Mouse (Mus musculus): ENCODE data around the gene Gm44503.

GRCm38 (mm10) chr9:72996806-72997205 is 38.2 kb downstream of the Gm44503 start:
- no peak for TF ChIP-seq CTCF (IDR thresholded peaks at IDR 0.05 in 2 of 3, conservative IDR thresholded peaks at IDR 0.05 in 1 of 3; ENCODE audit: control insufficient read depth in 1 of 3, insufficient read depth in 1 of 3, low read depth in 2 of 3, low read length in 3 of 3, poor library complexity in 1 of 3, severe bottlenecking in 1 of 3)
- no peak for TF ChIP-seq ETS1 (IDR thresholded peaks at IDR 0.05; ENCODE audit: low read depth, low read length)

Measured in MEL (cell line).